Mouse (Mus musculus): ENCODE results near the gene Birc7.

Birc7 gene

DNA sequence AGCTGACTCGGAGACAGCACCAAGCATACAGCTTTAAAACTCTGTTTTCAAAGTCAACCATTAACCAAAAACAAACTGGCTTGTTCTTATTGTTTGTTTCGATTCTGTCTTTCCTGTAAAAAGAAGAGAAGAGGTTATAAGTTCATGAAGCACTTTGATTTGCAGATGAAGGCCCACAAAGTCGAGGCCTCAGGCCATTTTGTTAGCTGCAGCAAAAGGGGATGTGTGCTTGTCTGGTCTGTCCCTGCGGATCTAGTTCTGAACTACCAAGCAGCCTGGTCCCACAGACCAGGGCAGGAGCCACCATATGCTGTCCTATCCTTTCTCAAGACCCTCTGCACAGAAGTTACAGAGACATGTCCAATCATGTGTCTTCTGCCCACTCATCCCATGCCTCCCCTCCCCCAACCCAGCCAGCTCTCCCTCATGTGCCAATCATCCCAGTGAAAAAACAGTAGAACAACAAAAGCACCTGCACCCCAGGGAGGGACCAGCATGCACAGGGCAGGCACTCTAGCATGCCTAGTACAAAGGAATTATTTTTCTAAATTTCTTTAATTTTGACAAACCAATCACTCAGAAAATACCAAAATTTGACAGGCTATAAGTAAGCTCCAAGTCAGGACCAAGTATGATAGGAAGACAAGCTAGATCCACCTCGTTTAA is 23.1 kb upstream of the Birc7 start:
- no peak for DNase-seq

DNA sequence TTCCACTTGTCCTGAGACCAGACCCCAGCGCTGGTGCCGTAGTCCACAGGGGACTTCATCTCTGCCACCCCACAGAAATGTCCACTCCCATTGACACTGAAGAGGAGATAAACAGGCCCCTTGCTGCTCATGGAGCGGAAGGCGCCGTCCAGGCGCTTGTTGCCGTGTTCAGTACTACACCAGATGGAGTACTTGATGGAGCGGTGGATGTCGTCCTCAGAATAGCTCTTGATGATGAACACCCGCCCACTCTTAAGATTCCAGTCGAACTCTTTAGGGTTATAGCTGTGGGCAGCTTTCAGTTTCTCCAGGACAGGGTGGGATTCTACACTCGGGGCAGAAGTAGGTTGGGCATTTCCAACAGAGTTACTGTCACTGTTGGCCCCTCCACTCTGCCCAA is 17.9 kb upstream of the Birc7 start:
- DNase-seq = no peak

DNA sequence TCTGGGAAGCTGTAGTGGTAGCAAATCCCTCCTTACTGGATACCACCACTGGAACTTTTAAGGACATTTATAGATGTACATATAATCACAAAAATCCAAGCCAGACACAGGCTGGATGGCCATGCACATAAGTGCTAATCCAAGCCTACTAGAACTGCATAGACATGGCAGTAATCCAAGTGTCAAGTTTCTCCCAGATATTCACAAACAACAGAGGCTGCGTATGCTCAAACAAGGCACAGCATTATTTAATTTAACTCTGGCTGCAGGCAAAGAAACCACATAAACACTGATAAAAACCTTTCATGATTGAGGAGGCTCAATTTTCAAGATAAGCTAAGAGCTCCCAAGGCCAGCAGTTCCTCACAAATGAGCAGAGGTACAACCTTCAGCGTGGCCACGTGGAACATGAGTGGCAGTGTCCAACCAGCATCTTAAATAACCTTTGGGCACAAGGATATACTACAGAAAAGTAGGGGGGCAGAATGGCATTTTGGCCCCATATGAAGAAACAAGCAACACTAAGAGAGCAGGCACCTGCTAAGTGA is 12.9 kb upstream of the Birc7 start:
- DNase-seq = no peak

DNA sequence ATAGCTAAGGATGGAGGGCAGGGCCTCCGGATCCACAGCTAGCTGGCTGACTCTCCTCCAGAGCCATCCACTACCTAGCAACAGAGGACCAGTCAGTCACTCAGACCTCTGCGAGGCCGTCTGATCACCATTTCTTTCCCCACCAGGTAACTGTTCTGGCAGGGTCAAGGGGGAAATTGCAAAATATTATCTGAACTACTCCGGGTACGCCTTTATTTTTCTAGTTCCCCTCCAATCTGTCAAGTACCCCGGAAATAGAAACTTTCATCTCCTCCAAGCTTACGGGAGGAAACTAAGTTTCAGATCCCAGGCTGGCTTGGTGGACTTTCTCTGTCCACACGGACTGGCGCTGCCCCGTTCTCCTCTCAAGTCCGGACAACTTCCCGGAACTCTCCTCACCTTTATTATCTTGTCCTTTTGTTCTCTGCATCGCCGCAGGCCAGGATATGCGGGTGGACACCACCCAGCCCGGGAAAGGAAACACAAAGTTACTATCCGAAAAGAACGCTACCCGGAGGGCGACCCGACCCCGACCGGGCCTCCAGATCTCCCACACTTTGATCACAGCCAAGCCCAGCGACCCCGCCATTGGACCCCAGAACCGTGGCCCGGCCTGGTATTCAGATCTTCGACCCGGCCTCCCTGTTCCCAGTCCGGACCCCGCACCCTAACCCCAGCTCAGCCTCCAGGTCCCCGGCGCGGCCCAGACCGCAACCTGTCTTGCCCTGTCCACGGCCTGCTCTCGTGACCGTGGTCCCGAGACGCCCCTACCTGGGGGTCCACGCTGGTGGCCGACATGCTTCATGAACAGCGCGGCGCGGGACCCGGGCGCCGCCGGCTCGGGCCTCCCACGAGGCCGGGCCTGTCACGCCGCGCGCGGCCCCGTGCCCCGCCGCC is 8.7 kb upstream of the Birc7 start:
- no peak for DNase-seq

DNA sequence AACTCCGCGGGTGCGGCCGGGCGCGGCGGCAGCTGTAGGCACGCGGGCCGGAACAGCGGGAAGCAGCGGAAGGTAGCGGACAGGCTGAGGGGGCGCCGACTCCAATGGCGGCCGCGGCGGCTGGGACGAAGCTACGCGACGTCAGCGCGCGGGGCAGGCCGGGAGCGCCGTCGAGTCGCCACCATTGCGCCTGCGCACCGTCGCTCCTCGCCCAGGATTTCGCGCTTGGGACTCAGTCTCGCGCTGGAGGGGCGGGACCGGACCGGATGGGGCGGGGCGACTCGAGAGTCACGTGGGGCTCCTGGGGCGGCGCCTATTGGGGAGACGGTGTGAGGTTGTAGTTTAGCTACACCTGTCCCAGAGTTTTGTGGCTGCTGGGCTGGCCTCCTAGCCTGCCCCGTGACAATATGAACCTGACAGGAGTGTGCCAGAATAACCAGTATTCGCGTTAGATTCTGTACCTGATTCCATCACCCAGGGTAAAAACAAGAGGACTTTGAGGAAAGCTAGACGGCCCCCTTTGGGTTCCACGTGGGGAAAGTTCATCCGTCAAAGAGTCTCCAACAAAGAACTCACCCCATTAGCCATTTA is 7.9 kb upstream of the Birc7 start, which contains the start of gene Ythdf1:
Ythdf1 (minus strand) TSS at position 140 of the 591 bp plus-strand sequence.
- peak; percentile 98 for DNase-seq

DNA sequence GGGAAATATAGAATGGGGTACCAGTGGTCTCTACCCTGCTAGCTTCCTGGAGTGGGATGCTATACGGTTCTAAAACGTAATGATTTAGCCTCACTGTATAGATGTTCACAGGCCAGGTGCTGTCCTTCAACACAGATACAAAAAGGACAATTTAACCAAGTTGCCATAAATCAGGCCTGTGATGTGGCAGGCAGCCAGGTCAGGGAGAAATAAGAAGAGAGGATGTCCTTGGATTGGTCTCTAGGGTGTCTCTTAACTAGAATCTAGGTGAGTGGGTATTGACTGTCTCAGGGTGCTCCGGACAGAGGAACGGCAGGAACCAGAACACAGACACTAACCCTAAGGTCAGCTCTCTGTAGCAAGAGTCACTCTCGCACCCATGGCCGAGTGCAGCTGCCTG is 6.1 kb upstream of the Birc7 start:
- DNase-seq = no peak

DNA sequence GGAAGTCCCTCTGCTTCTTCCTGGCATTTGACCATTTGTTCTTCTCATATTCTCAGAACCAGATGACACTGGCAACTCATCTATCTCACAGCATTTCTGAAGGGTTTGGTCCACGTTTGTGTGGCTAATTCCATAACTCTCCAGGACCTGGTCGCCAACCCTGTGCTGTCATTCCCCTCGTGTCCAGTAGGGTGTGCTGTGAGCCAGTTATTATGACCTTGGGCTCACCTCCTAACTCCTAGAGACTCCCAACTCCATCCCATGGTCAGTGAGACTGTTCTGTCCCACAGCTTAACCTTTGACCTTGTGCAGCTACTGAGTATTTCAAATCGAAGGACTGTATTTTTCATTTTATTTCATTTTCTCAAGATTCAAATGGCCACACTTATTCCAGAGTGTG is 3.6 kb upstream of the Birc7 start:
- DNase-seq = peak; percentile 78

DNA sequence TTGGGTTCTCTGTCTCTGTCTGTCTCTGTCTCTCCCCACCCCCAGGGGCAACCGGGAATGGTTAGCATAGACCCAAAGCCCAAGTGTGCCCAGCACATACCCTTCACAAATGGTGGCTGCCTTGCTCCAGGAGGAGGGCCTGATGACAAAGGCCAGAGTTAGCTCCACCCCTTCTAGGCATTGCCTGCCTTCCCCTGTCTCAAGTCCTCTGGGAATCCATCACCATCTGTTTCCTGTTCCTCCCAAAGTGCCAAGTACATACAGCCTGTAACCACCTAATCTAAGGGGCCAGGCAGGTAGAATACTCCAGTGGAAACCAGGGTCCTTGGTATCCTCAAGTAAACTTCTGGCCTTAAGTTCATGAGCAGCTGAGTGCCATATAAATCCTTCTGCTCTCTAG is 3.6 kb downstream of the Birc7 start:
- no peak for DNase-seq

DNA sequence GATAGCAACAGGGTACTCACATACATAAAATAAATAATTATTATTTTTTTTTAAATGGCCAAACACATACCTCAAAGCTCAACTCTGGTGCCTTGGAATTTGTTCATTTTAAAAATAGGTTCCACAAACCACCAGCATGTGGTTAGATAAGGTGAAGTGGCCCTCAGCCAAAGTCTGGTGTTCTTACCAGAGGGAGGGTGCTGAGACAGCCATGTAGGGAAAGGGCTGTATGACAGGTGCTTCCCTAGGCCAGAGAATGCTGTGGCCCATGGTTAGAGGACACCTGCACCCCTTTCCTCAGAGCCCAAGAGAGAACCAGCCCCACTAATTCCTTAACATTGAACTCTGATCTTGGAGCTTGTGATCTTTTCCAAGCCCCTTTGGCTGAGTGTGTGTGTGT is 11.4 kb downstream of the Birc7 start:
- no peak for DNase-seq

DNA sequence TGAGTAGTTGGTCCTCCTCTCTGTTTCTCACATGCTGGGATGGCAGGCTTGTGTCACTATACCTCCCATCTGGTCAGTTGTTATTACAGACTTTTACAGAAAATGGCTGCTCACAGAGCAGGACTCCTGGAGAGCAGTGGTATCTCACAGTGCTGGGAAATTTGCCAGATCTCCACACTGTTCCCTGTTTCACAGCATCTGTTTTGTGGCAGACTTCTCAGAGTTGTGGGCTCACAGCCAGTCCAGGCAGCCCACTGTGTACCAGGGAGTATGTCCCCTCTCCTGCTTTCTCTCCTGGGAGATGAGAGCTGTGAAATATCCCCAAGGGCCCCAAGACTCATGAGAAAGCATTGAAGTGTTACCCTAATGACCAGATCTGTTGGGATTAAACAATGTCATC is 13.0 kb downstream of the Birc7 start:
- DNase-seq = no peak

DNA sequence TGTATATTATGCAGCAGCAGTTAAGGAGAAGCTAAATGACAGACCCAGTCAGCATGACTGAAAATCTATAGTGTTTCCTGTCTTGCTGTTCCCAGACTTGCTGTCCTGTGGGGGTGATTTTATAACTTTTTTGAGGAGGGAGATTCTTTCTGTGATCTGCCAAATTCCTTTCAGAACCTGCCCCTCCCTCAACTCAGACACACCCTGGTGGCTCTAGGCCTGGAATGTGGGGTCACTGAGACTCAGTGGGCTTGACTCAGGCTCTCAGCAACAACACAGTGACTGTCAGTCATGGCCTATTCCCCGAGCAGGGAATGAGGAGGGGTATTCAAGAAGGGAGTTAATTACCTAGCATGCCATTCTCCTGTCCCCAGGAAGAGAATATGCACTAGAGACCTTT is 21.1 kb downstream of the Birc7 start:
- no peak for DNase-seq

DNA sequence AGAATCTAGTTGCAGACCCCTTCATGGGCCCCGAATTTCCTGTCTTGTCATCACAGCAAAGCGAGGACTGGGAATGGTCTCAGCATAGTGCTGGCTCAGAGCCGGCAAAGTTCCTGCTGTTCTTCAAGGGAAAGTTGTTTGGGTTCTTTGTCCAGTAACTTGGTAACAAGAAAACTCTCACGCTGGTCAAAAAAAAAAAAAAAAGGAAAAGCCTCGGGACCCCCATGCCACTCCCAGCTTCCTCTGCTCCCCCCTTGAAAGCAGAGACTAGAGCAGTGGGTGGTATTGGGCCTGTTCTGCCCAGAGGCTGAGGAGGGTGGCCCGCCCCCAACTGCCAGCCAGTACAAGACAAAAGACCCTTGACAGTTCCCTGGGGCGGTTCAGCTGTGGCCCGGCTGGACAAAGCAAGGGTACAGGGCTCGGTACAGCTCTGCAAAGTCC is 23.9 kb downstream of the Birc7 start:
- no peak for DNase-seq

DNA sequence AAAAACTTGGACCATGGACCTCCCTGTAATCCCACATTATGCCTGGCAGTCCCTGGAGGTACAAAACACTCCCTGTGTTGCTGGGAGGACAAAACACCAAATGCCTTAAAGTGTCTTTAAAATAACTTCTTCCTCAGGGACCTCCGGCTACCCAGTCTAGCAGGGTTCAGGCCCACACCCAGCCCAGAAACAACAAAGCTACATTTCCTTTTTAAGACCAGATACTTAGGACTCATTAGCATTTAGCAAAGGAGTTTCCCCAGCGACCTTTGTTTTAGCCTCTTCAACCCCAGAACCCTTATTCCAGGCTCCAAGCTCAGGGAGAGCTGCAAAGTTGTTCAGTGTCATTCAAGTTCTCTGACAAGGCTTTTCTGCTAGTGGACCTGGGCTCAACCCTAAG is 24.8 kb downstream of the Birc7 start:
- DNase-seq = no peak

DNA sequence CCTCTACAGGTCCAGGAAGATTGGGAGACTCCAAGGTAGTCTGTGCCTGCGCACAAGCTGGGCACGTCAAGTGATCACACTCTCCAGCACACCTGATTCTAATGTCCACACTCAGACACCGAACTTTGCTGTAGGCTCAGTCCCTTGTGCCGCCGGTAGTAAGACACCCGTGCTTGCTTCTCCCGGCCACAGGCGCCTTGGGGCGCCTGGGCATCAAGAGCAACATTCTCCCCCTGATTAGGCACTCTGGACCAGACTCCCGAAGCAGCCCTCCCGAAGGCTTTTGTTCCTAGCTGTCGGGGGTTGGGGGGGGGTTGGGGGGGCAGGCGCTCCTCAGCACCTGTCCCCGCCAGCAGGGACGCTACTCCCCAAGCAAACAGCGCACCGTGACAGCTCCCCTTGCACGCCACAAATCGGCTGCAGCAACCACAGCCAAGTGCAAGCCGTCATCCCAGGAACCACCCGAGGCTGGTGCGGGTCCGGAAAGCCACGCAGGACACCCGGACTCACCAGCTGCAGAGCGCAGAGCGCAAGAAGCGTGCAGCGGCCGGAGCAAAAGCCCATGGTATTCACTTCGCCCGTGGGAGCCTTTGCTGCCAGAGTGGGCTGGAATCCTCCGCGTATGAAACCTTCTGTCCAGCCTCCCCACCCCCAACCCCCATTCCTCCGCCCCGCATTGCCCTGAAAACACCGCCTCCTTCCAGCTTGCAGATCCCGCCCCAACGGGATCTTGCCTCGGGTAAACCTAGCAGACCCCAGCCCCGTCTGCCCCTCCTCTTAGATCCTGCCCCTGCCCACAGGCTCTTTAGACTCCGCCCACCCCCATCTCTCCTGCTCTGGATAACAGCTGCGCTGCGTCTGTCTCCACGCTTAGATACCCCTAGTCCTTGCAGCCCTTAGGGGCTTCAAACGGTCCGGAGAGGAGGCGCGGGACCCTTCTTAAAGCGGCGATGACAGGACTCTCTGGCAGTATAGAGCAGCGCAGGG is 25.5 kb downstream of the Birc7 start, which contains the start of gene Nkain4:
Nkain4 (minus strand) TSS at position 639 of the 987 bp plus-strand sequence.
- peak; percentile 57 for DNase-seq

DNA sequence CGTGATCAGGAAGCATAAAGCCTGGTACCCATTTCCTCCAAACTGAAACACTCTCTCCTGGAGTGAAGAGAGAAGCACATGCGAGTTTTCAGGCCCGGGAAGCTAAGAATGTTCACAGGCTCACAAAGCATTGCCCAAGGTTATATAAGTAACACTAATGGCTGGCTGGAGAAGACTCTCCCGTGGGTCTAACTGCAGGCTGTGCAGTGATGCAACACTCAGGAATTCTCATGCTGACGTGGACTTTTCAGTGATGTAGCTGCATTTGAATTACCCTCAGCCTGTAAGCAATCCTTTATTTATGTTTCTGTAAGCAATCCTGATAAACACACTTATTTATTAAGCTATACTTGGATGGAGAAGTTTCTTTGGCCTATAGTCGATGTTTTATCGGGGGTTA is 30.8 kb downstream of the Birc7 start:
- no peak for DNase-seq

DNA sequence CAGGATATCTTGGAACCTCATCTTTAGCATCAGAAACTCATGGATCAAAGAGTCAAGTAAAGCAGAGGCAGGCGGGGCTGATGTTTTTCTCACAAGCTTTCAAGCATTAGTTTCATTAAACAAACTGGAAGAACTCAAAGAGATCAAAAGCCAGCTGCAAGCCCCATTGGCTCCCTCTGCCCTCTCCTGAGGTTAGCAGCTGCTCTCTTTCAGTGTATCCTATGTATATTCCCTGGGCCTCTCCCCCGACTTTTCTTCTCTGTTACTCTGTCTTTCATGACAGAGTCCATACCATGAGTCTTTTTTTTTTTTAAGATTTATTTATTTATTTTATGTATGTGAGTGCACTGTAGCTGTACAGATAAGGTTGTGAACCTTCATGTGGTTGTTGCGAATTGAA is 31.4 kb downstream of the Birc7 start:
- DNase-seq = no peak

DNA sequence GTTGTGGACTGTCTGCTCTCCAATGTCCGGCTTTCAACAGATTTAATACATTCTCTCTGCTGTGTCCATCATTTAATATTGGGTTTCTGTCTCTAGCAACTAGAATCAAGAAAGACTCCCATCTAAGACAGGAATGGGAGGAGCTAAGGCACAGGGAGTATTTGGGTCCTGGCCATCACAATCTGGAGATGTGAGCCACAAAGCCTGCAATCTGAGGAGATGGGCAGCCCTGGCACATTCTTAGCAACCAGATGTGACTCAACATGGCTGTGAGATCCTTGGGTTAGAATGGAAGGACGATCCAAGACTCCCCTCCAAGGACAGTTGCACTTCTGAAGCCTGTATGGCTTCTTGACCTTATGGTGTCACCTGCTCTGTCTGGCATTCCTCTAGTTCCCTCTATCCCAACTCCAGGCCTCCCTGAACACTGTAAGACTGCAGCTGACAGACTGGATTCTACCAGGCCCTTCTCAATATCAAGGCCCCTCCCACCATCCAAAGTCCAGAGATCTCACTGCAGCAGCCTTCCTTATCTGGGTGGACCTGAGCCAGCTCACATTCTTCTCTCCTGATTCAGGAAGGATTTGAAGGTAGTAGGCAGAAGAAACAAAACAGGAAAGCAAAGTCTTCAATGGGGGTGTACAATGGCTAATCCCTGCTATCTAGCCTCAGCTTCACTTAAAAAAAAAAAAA is 33.9 kb downstream of the Birc7 start:
- peak; percentile 32 for DNase-seq

DNA sequence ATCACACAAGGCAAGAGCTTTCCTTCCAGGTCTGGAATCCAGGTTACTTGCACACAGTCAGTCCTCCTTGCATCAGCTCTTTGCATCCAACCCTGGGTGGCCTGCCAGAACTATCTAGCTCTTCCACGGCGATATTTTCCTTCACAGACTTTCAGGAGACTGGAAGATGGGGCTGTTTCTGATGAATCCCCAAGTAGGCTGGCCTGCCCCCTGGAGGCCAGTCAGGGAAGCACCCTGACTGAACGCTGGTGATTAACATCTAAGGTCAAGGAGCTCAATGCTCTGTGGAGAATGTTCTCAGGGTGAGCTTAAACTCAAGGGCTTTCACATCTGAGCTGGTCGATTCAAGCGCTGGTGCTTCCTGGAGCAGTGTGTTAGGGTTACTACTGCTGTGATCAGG is 35.1 kb downstream of the Birc7 start:
- DNase-seq = peak; percentile 78

DNA sequence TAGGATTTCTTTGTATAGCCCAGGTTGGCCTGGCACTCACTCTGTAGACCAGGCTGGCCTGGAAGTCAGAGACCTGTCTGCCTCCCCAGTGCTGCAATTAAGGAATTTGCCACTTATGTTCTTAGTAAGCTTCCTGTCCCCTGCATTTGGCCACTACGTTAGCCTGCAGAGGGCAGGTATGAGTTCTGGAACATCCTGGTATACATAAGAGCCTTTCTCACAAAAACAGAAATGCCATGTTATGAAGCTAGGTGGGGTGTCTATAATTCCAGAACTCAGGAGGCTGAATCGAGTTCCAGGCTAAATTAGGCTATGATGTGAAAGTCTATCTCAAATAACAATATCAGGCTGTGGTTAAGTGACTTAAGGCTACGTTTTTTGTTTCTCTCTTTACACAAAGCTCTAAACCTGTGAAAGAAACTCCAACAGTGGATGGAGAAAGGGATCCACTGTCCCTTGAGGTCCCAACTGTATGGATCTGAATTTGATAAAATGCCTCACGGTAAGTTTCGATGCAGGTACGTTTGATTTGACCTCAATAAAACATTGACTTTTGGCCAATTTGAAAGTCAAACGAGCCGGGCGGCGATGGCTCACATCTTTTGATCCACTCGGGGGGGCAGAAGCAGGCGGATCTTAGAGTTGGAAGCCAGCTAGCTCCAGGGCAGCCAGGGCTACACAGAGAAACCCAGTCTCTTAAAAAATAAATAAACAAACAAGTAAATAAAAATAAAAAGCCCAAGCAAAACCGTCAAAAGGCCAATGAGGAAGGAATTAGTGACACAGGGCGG is 37.5 kb downstream of the Birc7 start:
- DNase-seq = peak; percentile 22

DNA sequence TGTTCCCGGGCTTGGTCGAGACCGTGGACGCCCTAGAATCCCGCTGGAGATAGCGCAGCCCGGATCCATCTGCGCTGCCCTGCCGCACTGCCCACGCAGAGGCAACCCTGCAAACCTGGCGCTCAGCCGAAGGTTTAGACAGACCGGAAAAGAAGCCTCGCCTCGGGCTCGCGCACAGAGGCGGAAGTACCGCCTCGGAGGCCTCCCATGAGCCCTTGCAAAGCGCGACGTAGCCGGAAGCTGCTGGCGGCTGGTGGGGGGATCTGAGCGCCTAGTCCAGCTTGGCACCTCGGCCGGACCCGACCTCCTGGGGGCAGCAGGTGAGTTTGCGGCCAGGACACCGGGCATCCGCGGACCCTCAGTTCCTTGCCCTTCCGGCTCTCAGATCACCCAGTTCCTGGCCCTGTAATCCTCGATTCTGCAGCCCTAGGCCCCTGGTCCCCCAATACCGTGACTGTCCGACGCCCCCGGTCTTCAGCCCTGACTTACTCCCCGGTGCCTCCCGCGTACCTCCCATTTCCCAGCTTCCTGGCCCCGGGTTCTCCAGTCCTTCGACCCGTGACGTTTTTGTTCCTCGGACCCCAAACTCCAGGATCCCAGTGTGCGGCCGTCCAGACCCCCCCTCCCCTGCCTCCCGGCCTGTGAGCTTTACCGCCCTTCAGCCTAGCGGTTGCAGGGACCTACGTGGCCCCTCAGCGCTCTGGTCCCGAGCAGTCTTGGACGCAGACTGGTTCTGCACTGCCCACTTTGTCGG is 38.4 kb downstream of the Birc7 start, which contains the start of gene Arfgap1:
Arfgap1 (plus strand) TSS at position 216 of the 754 bp plus-strand sequence.
- peak; percentile 94 for DNase-seq

All from kidney, postnatal 14 days (tissue).